Mouse (Mus musculus) liver, adult 2 months (tissue): ENCODE measurements around the gene Fam184b.

Source experiments
- CTCF ChIP-seq: fragments of 200-500 bp; IDR thresholded peaks from 2 replicates; pipeline ENCODE4 v1.5.1; 2011; ENCODE audit warnings: low read depth, low read length, control low read depth
- POLR2A ChIP-seq: fragments of 200-500 bp; IDR thresholded peaks from 2 replicates; pipeline ENCODE4 v1.6.1; 2011; ENCODE audit warnings: low read length, control low read depth; ENCODE audit not compliant: insufficient read depth; ENCODE audit errors: extremely low read depth

GRCm38 (mm10) chr5:45675032-45675431 lies 35.6 kb upstream of the Fam184b start:
- TF ChIP-seq CTCF = no peak
- TF ChIP-seq POLR2A = no peak
